Mouse (Mus musculus) liver, embryonic 16.5 days (tissue): ENCODE results near the gene Mrps34. TPM values are rescaled to one million over a fixed set of nuclear protein-coding genes. Genes with fewer than 3 reads are reported as not detected.

Experiments
- ATAC-seq: fragments of 200-750 bp; cut with Nextera tagmentation; 2 replicates; pipeline ENCODE4 v1.8.0; 2017; ENCODE audit warnings: low read depth, mild to moderate bottlenecking, moderate number of reproducible peaks, moderate library complexity
- H3K27ac ChIP-seq: fragments of 300-500 bp; sonication (generic); 2 replicates; pipeline ENCODE4 v1.5.1; 2014; ENCODE audit warnings: mild to moderate bottlenecking, low read length
- H3K27me3 ChIP-seq: fragments of 300-500 bp; sonication (generic); 2 replicates; pipeline ENCODE4 v1.6.1; 2014; ENCODE audit warnings: low read depth, low read length, mixed read lengths; ENCODE audit not compliant: control insufficient read depth, insufficient read depth
- H3K36me3 ChIP-seq: fragments of 300-500 bp; sonication (generic); 2 replicates; pipeline ENCODE4 v1.6.1; 2014; ENCODE audit warnings: mild to moderate bottlenecking; ENCODE audit not compliant: control insufficient read depth, insufficient read depth
- H3K4me1 ChIP-seq: fragments of 300-500 bp; sonication (generic); 2 replicates; pipeline ENCODE4 v1.6.1; 2014; ENCODE audit warnings: low read depth, low read length, mixed read lengths; ENCODE audit not compliant: control insufficient read depth
- H3K4me2 ChIP-seq: fragments of 300-500 bp; sonication (generic); 2 replicates; pipeline ENCODE4 v1.6.1; 2014; ENCODE audit warnings: low read depth, low read length, mixed read lengths
- H3K4me3 ChIP-seq: fragments of 300-500 bp; sonication (generic); 2 replicates; pipeline ENCODE4 v1.5.1; 2014; ENCODE audit warnings: low read depth, mild to moderate bottlenecking, low read length
- H3K9ac ChIP-seq: fragments of 300-500 bp; sonication (generic); 2 replicates; pipeline ENCODE4 v1.6.1; 2014; ENCODE audit warnings: low read depth, low read length
- H3K9me3 ChIP-seq: fragments of 300-500 bp; sonication (generic); replicated peaks from 2 replicates; pipeline ENCODE4 v1.6.1; 2016; ENCODE audit warnings: low read length; ENCODE audit not compliant: control insufficient read depth
- WGBS: fragments of 180-500 bp; shearing (Covaris S2); extraction: QIAGEN DNeasy Blood & Tissue Kit; methylation state at CpG from one replicate; pipeline ENCODE4 v1.1.7; 2014; ENCODE audit not compliant: insufficient replicate concordance; 5-methylcytosine and 5-hydroxymethylcytosine counted together
- polyA plus RNA-seq: library from polyadenylated mRNA; unstranded; fragments of >200 nt; fragmentation: Nextera tagmentation; extraction: Ambion mirVana; gene quantifications from 2 replicates; pipeline ENCODE4 v1.2.1, GENCODE M21; 2015

Mrps34 gene
- polyA plus RNA-seq, 1 experiment from 2014 or later, result 48.9 TPM

GRCm38 (mm10) chr17:24886932-24887271, 8.0 kb upstream of the Mrps34 start:
- WGBS, result under 1% methylated on average over 18 of the region's 18 CpGs

GRCm38 (mm10) chr17:24887291-24888080, 7.4 kb upstream of the Mrps34 start:
- Histone ChIP-seq H3K4me2 (peak overlapping the region; percentile 75), H3K9me3 (no peaks in the 10 kb centered on the region), H3K4me1 (peaks cover 28% of the 10 kb centered on the region), H3K27me3 (no peaks in the 10 kb centered on the region), H3K36me3 (peaks cover 53% of the 10 kb centered on the region), H3K4me3 (peak overlapping the region; percentile 94), H3K9ac (peak overlapping the region; percentile 98), H3K27ac (peak overlapping the region; percentile 92)
- 54% methylated on average over 18 of the region's 18 CpGs for WGBS
- no peak for ATAC-seq

More at GRCm38 (mm10) chr17:24886932-24887271, 8.0 kb upstream of the Mrps34 start:
- peak overlapping the region; percentile 94 for H3K4me3 ChIP-seq
- peak overlapping the region; percentile 92 for H3K27ac ChIP-seq
- H3K9me3 ChIP-seq, result no peaks in the 10 kb centered on the region
- H3K9ac ChIP-seq, result peak overlapping the region; percentile 98
- no peaks in the 10 kb centered on the region for H3K27me3 ChIP-seq
- peaks cover 52% of the 10 kb centered on the region for H3K36me3 ChIP-seq
- peak; percentile 15 for ATAC-seq
- H3K4me2 ChIP-seq, result peak overlapping the region; percentile 75
- peaks cover 28% of the 10 kb centered on the region for H3K4me1 ChIP-seq

- Histone ChIP-seq H3K9ac (no peak overlapping the region), H3K9me3 (no peaks in the 10 kb centered on the region), H3K27me3 (no peaks in the 10 kb centered on the region), H3K4me1 (peaks cover 35% of the 10 kb centered on the region), H3K4me2 (peak overlapping the region; percentile 75; the same call in 1 of the 2 replicates), H3K27ac (no peak overlapping the region), H3K36me3 (peaks cover 49% of the 10 kb centered on the region), H3K4me3 (no peak overlapping the region)
- 86% methylated on average over 3 of the region's 3 CpGs for WGBS
- ATAC-seq, result no peak
Observed at GRCm38 (mm10) chr17:24888862-24889261, 6.1 kb upstream of the Mrps34 start.

- WGBS, result 86% methylated on average over 19 of the region's 19 CpGs
- Histone ChIP-seq H3K4me3 (no peak overlapping the region), H3K36me3 (peaks cover 47% of the 10 kb centered on the region), H3K9me3 (no peaks in the 10 kb centered on the region), H3K4me1 (peaks cover 35% of the 10 kb centered on the region), H3K27me3 (no peaks in the 10 kb centered on the region), H3K27ac (peak overlapping the region; percentile 8; the same call in 1 of the 2 replicates), H3K9ac (no peak overlapping the region), H3K4me2 (no peak overlapping the region)
- no peak for ATAC-seq
Observed at GRCm38 (mm10) chr17:24890151-24891092, 4.5 kb upstream of the Mrps34 start.

- no peaks in the 10 kb centered on the region for H3K27me3 ChIP-seq
- 84% methylated on average over 13 of the region's 13 CpGs for WGBS
- H3K9me3 ChIP-seq, result no peaks in the 10 kb centered on the region
- no peak overlapping the region for H3K4me3 ChIP-seq
- peaks cover 47% of the 10 kb centered on the region for H3K36me3 ChIP-seq
- ATAC-seq, result no peak
- no peak overlapping the region for H3K27ac ChIP-seq
- no peak overlapping the region for H3K4me2 ChIP-seq
- H3K9ac ChIP-seq, result no peak overlapping the region
- peaks cover 40% of the 10 kb centered on the region for H3K4me1 ChIP-seq
Observed at GRCm38 (mm10) chr17:24891321-24891720, 3.6 kb upstream of the Mrps34 start.

- no peak overlapping the region for H3K9ac ChIP-seq
- no peak overlapping the region for H3K27ac ChIP-seq
- peaks cover 46% of the 10 kb centered on the region for H3K4me1 ChIP-seq
- H3K9me3 ChIP-seq, result no peaks in the 10 kb centered on the region
- WGBS, result 86% methylated on average over 12 of the region's 12 CpGs
- H3K4me3 ChIP-seq, result no peak overlapping the region
- peaks cover 47% of the 10 kb centered on the region for H3K36me3 ChIP-seq
- ATAC-seq, result no peak
- no peaks in the 10 kb centered on the region for H3K27me3 ChIP-seq
- no peak overlapping the region for H3K4me2 ChIP-seq
Observed at GRCm38 (mm10) chr17:24892785-24893184, 2.1 kb upstream of the Mrps34 start.

- H3K4me2 ChIP-seq, result no peak overlapping the region; the same call in 1 of the 2 replicates
- H3K4me3 ChIP-seq, result no peak overlapping the region
- WGBS, result 93% methylated on average over 2 of the region's 2 CpGs
- peaks cover 45% of the 10 kb centered on the region for H3K36me3 ChIP-seq
- ATAC-seq, result no peak
- H3K4me1 ChIP-seq, result peaks cover 44% of the 10 kb centered on the region
- H3K9ac ChIP-seq, result no peak overlapping the region
- no peaks in the 10 kb centered on the region for H3K9me3 ChIP-seq
- no peaks in the 10 kb centered on the region for H3K27me3 ChIP-seq
- no peak overlapping the region for H3K27ac ChIP-seq
Observed at GRCm38 (mm10) chr17:24893276-24893675, 1.6 kb upstream of the Mrps34 start.

- H3K36me3 ChIP-seq, result peaks cover 50% of the 10 kb centered on the region
- WGBS, result 7% methylated on average over 31 of the region's 31 CpGs
Observed at GRCm38 (mm10) chr17:24894061-24894994, 588 bp upstream of the Mrps34 start.

More at GRCm38 (mm10) chr17:24894061-24894994, 588 bp upstream of the Mrps34 start:
- Histone ChIP-seq H3K9ac (peak overlapping the region; percentile 93), H3K9me3 (no peaks in the 10 kb centered on the region), H3K27me3 (no peaks in the 10 kb centered on the region), H3K4me2 (peak overlapping the region; percentile 96), H3K4me3 (peak overlapping the region; percentile 96), H3K27ac (peak overlapping the region; percentile 87), H3K4me1 (peaks cover 39% of the 10 kb centered on the region)
- ATAC-seq, result peak; percentile 12
